Mouse (Mus musculus): Measurements from ENCODE around the gene Gm20696. TPM values are rescaled to one million over a fixed set of nuclear protein-coding genes. Genes with fewer than 3 reads are reported as not detected.

Gm20696 gene
- total and polyA plus RNA-seq, 3 experiments: 0.59 TPM; not detected in 2

DNA sequence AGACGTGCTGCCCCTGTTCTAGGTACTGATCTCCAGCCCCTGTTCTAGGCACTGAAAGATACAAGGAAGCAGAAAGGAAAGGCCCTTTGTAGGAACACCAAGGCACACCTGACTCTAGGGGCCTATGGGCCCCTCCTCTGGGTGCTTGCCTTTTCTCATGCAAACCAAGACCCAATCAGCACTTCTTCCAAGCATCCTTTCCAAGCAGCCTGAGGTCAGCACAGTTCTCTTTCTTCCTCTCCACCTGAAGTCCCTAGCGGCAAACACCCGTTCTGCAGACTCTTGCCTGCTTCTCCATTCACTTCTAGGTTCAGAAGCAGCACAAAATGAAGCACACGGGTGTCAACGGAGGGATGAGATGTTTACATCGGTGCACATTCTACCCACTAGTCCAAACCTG, 48.6 kb upstream of the Gm20696 start (continued):
- TF ChIP-seq PAX5 (IDR thresholded peaks at IDR 0.05; ENCODE audit: low read length): no peak

- H3K27me3 ChIP-seq (replicated peaks): no peaks in the 10 kb centered on the region
- H3K27ac ChIP-seq (ENCODE audit: insufficient read depth, low read depth): no peak overlapping the region
- no peak for DNase-seq (ENCODE audit: extremely low read depth)
- H3K4me1 ChIP-seq (ENCODE audit: control insufficient read depth in 1 of 2, insufficient read depth in 2 of 2): peaks cover 0 to 14% of the 10 kb centered on the region in 2 experiments; a peak in 1 of 4 replicates
- no peak overlapping the region for H3K4me3 ChIP-seq (replicated peaks in 1 of 3; ENCODE audit: low read depth in 2 of 3, low read length in 2 of 3, poor library complexity in 1 of 3)
- in situ Hi-C loops (cut with MboI; ENCODE audit: low pct_ligation_motif_present, low pct_unique_long_range_greater_than_20kb, low sequenced_read_pairs): no loop called here
- H3K79me2 ChIP-seq (replicated peaks; ENCODE audit: control insufficient read depth, extremely low read depth, insufficient read depth, poor library complexity, severe bottlenecking): no peaks in the 10 kb centered on the region
- dilution Hi-C loops (cut with MboI; ENCODE audit: extremely low pct_ligation_motif_present, extremely low pct_unique_long_range_greater_than_20kb, low sequenced_read_pairs): no loop called here
- H3K36me3 ChIP-seq (replicated peaks in 1 of 2; ENCODE audit: control insufficient read depth in 1 of 2, insufficient read depth in 1 of 2, low read length in 1 of 2): no peaks in the 10 kb centered on the region
- no peak overlapping the region for H3K4me2 ChIP-seq (ENCODE audit: insufficient read depth, low read depth, poor library complexity, severe bottlenecking)
- H3K9ac ChIP-seq (ENCODE audit: insufficient read depth, low read depth): no peak overlapping the region
- no peaks in the 10 kb centered on the region for H3K9me3 ChIP-seq (replicated peaks; ENCODE audit: low read length)
- no peak for TF ChIP-seq ZNF384 (IDR thresholded peaks at IDR 0.05; ENCODE audit: low read depth, low read length)
These were observed 46.7 kb upstream of the Gm20696 start for GRCm38 (mm10) chr6:99713256-99713655.

GRCm38 (mm10) chr6:99711576-99712101, 45.0 kb upstream of the Gm20696 start:
- dilution Hi-C loops (cut with MboI; ENCODE audit: extremely low pct_ligation_motif_present, extremely low pct_unique_long_range_greater_than_20kb, low sequenced_read_pairs) (no loop called here), in situ Hi-C loops (cut with MboI; ENCODE audit: low pct_ligation_motif_present, low pct_unique_long_range_greater_than_20kb, low sequenced_read_pairs) (no loop called here)
- Histone ChIP-seq H3K27me3 (replicated peaks) (no peaks in the 10 kb centered on the region), H3K4me3 (replicated peaks in 1 of 3; ENCODE audit: low read depth in 2 of 3, low read length in 2 of 3, poor library complexity in 1 of 3) (no peak overlapping the region), H3K4me1 (ENCODE audit: control insufficient read depth in 1 of 2, insufficient read depth in 2 of 2) (peaks cover 0 to 22% of the 10 kb centered on the region in 2 experiments; a peak in 2 of 4 replicates), H3K27ac (ENCODE audit: insufficient read depth, low read depth) (no peak overlapping the region), H3K79me2 (replicated peaks; ENCODE audit: control insufficient read depth, extremely low read depth, insufficient read depth, poor library complexity, severe bottlenecking) (no peaks in the 10 kb centered on the region), H3K4me2 (ENCODE audit: insufficient read depth, low read depth, poor library complexity, severe bottlenecking) (no peak overlapping the region), H3K9ac (ENCODE audit: insufficient read depth, low read depth) (no peak overlapping the region), H3K36me3 (replicated peaks in 1 of 2; ENCODE audit: control insufficient read depth in 1 of 2, insufficient read depth in 1 of 2, low read length in 1 of 2) (no peaks in the 10 kb centered on the region), H3K9me3 (replicated peaks; ENCODE audit: low read length) (no peaks in the 10 kb centered on the region)
- no peak for DNase-seq (ENCODE audit: extremely low read depth)
- TF ChIP-seq ZMIZ1 (IDR thresholded peaks at IDR 0.05; ENCODE audit: low read depth, low read length) (no peak), NRF1 (IDR thresholded peaks at IDR 0.05; ENCODE audit: low read depth, low read length) (peak; percentile 43; the same call in 1 of the 2 replicates)

- H3K4me3 ChIP-seq (replicated peaks in 1 of 3; ENCODE audit: low read depth in 2 of 3, low read length in 2 of 3, poor library complexity in 1 of 3): no peak overlapping the region
- TF ChIP-seq HCFC1 (IDR thresholded peaks at IDR 0.05; ENCODE audit: low read depth, low read length) (no peak), EP300 (IDR thresholded peaks at IDR 0.05; ENCODE audit: low read length) (no peak), MEF2A (IDR thresholded peaks at IDR 0.05; ENCODE audit: borderline replicate concordance, low read depth, low read length) (no peak), MYC (IDR thresholded peaks at IDR 0.05; ENCODE audit: low read depth, low read length) (no peak), POLR2A (IDR thresholded peaks at IDR 0.05; ENCODE audit: low read depth, low read length) (no peak), ETS1 (conservative IDR thresholded peaks at IDR 0.05; ENCODE audit: low read depth, low read length) (no peak), ZKSCAN1 (IDR thresholded peaks at IDR 0.05; ENCODE audit: borderline replicate concordance, low read depth, low read length) (no peak), MAZ (IDR thresholded peaks at IDR 0.05; ENCODE audit: low read depth, low read length) (no peak), USF2 (conservative IDR thresholded peaks at IDR 0.05; ENCODE audit: low read depth, low read length) (no peak), CHD1 (IDR thresholded peaks at IDR 0.05; ENCODE audit: low read depth, low read length) (no peak), NRF1 (IDR thresholded peaks at IDR 0.05; ENCODE audit: low read depth, low read length) (no peak), RCOR1 (conservative IDR thresholded peaks at IDR 0.05; ENCODE audit: low read depth, low read length) (no peak)
- H3K36me3 ChIP-seq (replicated peaks in 1 of 2; ENCODE audit: control insufficient read depth in 1 of 2, insufficient read depth in 1 of 2, low read length in 1 of 2): no peaks in the 10 kb centered on the region
- no peaks in the 10 kb centered on the region for H3K27me3 ChIP-seq (replicated peaks)
- H3K79me2 ChIP-seq (replicated peaks; ENCODE audit: control insufficient read depth, extremely low read depth, insufficient read depth, poor library complexity, severe bottlenecking): no peaks in the 10 kb centered on the region
- no peak overlapping the region for H3K27ac ChIP-seq (ENCODE audit: insufficient read depth, low read depth)
- in situ Hi-C loops (cut with MboI; ENCODE audit: low pct_ligation_motif_present, low pct_unique_long_range_greater_than_20kb, low sequenced_read_pairs) (no loop called here), dilution Hi-C loops (cut with MboI; ENCODE audit: extremely low pct_ligation_motif_present, extremely low pct_unique_long_range_greater_than_20kb, low sequenced_read_pairs) (no loop called here)
- H3K9me3 ChIP-seq (replicated peaks; ENCODE audit: low read length): no peaks in the 10 kb centered on the region
- H3K9ac ChIP-seq (ENCODE audit: insufficient read depth, low read depth): no peak overlapping the region
- no peak overlapping the region for H3K4me2 ChIP-seq (ENCODE audit: insufficient read depth, low read depth, poor library complexity, severe bottlenecking)
- DNase-seq (ENCODE audit: extremely low read depth): no peak
- no peaks in the 10 kb centered on the region for H3K4me1 ChIP-seq (ENCODE audit: control insufficient read depth in 1 of 2, insufficient read depth in 2 of 2)
These were observed 33.9 kb upstream of the Gm20696 start for GRCm38 (mm10) chr6:99700484-99700883.
